Comparison of ENCODE assay signal across 8 mouse cellular contexts in the genomic region with DNA sequence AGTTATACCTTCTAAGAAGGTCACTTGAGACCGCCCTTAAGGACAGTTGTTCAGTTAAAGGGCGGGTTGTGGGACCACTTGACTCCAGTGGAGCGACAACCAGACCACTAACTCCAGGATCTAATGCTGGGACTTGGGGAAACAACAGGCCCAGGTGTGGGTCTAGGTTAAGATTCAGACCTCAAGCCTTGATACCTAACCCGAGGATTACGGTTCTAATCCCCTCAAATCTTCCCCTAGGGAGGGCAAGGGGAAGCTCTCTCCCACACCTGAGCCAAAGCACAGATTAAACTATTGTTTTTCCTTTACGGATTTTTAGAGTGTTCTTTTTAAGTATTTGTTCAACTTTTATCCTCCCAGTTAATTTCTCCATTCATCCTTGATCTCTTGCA. TPM values are rescaled to one million over a fixed set of nuclear protein-coding genes. Genes with fewer than 3 reads are reported as not detected.
DNase-seq lines count a peak whose midpoint lies in the region; ATAC-seq and TF ChIP-seq lines count a peak whose summit lies in the region.

No protein-coding gene starts in this region.

- intact Hi-C loops in left cerebral cortex, adult 2 months (cut with DNase I), result no loop called here
- intact Hi-C loops in gastrocnemius, postnatal 14 days (cut with DNase I; ENCODE audit: low total_unique reads), result no loop called here

- no peaks in the 10 kb centered on the region for H3K36me3 ChIP-seq in embryonic facial prominence, embryonic 12.5 days
- no peaks in the 10 kb centered on the region for H3K36me3 ChIP-seq in intestine, embryonic 14.5 days (ENCODE audit: control insufficient read depth, insufficient read depth, low read length)

- H3K27me3 ChIP-seq in embryonic facial prominence, embryonic 12.5 days, result no peaks in the 10 kb centered on the region
- H3K27me3 ChIP-seq in intestine, embryonic 14.5 days (replicated peaks; ENCODE audit: control insufficient read depth, insufficient read depth, low read length), result no peaks in the 10 kb centered on the region

- peak overlapping the region; percentile 64 for H3K4me2 ChIP-seq in embryonic facial prominence, embryonic 12.5 days (replicated peaks)
- peak overlapping the region; percentile 76 for H3K4me2 ChIP-seq in intestine, embryonic 14.5 days (ENCODE audit: low read length)

- H3K4me1 ChIP-seq in embryonic facial prominence, embryonic 12.5 days, result peaks cover 7% of the 10 kb centered on the region
- H3K4me1 ChIP-seq in intestine, embryonic 14.5 days (replicated peaks; ENCODE audit: control insufficient read depth, insufficient read depth, low read length), result peaks cover 4% of the 10 kb centered on the region; the same call in 1 of the 2 replicates

- WGBS in embryonic facial prominence, embryonic 12.5 days, result 29% methylated on average over 6 of the region's 6 CpGs
- WGBS in intestine, embryonic 14.5 days, result 36% methylated on average over 6 of the region's 6 CpGs

- H3K9me3 ChIP-seq in embryonic facial prominence, embryonic 12.5 days, result no peaks in the 10 kb centered on the region
- no peaks in the 10 kb centered on the region for H3K9me3 ChIP-seq in intestine, embryonic 14.5 days (ENCODE audit: control insufficient read depth, low read length)

- peak overlapping the region; percentile 40; the same call in 1 of the 2 replicates for H3K9ac ChIP-seq in embryonic facial prominence, embryonic 12.5 days
- 0 out of 2 replicates have a peak overlapping the region, but pooled peaks have one; percentile 7 for H3K9ac ChIP-seq in intestine, embryonic 14.5 days (ENCODE audit: low read length)

- TF ChIP-seq CTCF in left cerebral cortex, adult 2 months (IDR thresholded peaks at IDR 0.05), result no peak

- peak overlapping the region; percentile 61 for H3K4me3 ChIP-seq in left cerebral cortex, adult 2 months
- peak overlapping the region; percentile 43 for H3K4me3 ChIP-seq in embryonic facial prominence, embryonic 12.5 days
- peak overlapping the region; percentile 46 for H3K4me3 ChIP-seq in intestine, embryonic 14.5 days (ENCODE audit: low read depth, low read length)

- no peak for ATAC-seq in embryonic facial prominence, embryonic 12.5 days (ENCODE audit: insufficient number of reproducible peaks, insufficient read depth, low FRiP score, low TSS enrichment)
- no peak for ATAC-seq in intestine, embryonic 14.5 days (replicated peaks; ENCODE audit: low FRiP score, low TSS enrichment, low read depth)
- ATAC-seq in monocyte, adult 5-6 weeks (replicated peaks; ENCODE audit: insufficient number of reproducible peaks, low FRiP score, low TSS enrichment, poor library complexity, severe bottlenecking), result 0 out of 2 replicates have a peak, but pooled peaks have one; percentile 4

- DNase-seq in left cerebral cortex, adult 2 months (ENCODE audit: extremely low spot score in 1 of 2, low spot score in 2 of 2), result no peak
- DNase-seq in left cerebral cortex, adult 18-20 months (ENCODE audit: low spot score in 2 of 2), result no peak
- no peak for DNase-seq in intestine, embryonic 14.5 days (ENCODE audit: low spot score)
- DNase-seq in thymus, postnatal 4 days, result no peak
- no peak for DNase-seq in gastrocnemius, postnatal 14 days
- DNase-seq in ovary, adult 18-20 months (ENCODE audit: low spot score), result no peak

- peak overlapping the region; percentile 47; the same call in 1 of the 2 replicates for H3K27ac ChIP-seq in left cerebral cortex, adult 2 months
- H3K27ac ChIP-seq in embryonic facial prominence, embryonic 12.5 days, result no peak overlapping the region
- H3K27ac ChIP-seq in intestine, embryonic 14.5 days (ENCODE audit: low read depth), result no peak overlapping the region

RNA-seq across cellular contexts. Expression of a gene that starts 0.9 kb away (rescaled TPM):
- 10 to 100 TPM; 15.7 to 17.0 TPM for total RNA-seq in left cerebral cortex, adult 2 months (2021)
- 10 to 100 TPM; 17.8 to 18.2 TPM for total RNA-seq in left cerebral cortex, adult 18-20 months (2021)
- 59.3 and 64.2 TPM in 2 replicates for polyA plus RNA-seq in embryonic facial prominence, embryonic 12.5 days (2016; fragmentation: Nextera tagmentation; extraction: Ambion mirVana)
- 67.3 and 72.7 TPM in 2 replicates for polyA plus RNA-seq in intestine, embryonic 14.5 days (2014; fragmentation: Nextera tagmentation; extraction: Ambion mirVana)
- 1.9 to 10.1 TPM (median 2.6 TPM) in 3 replicates for total RNA-seq in monocyte, adult 5-6 weeks (2017)
- total RNA-seq in gastrocnemius, postnatal 14 days (2021), result 10 to 100 TPM; 54.2 to 57.7 TPM

RNA-seq across cellular contexts. Expression of a gene that starts 6.1 kb away (rescaled TPM):
- total RNA-seq in left cerebral cortex, adult 2 months (2021), result 1 to 10 TPM; 5.0 to 5.2 TPM
- 1 to 10 TPM; 5.6 to 6.7 TPM for total RNA-seq in left cerebral cortex, adult 18-20 months (2021)
- polyA plus RNA-seq in embryonic facial prominence, embryonic 12.5 days (2016; fragmentation: Nextera tagmentation; extraction: Ambion mirVana), result 2.6 and 4.1 TPM in 2 replicates
- 3.0 and 3.2 TPM in 2 replicates for polyA plus RNA-seq in intestine, embryonic 14.5 days (2014; fragmentation: Nextera tagmentation; extraction: Ambion mirVana)
- total RNA-seq in monocyte, adult 5-6 weeks (2017), result 0.38 to 1.7 TPM in 2 of 3 replicates, not detected in the other
- 1 to 10 TPM; 4.3 to 5.7 TPM for total RNA-seq in gastrocnemius, postnatal 14 days (2021)

RNA-seq across cellular contexts. Expression of a gene that starts 16.8 kb away (rescaled TPM):
- 10 to 100 TPM; 22.4 to 22.6 TPM for total RNA-seq in left cerebral cortex, adult 2 months (2021)
- 10 to 100 TPM; 20.4 to 24.0 TPM for total RNA-seq in left cerebral cortex, adult 18-20 months (2021)
- polyA plus RNA-seq in embryonic facial prominence, embryonic 12.5 days (2016; fragmentation: Nextera tagmentation; extraction: Ambion mirVana), result 8.1 and 8.5 TPM in 2 replicates
- 9.6 and 9.9 TPM in 2 replicates for polyA plus RNA-seq in intestine, embryonic 14.5 days (2014; fragmentation: Nextera tagmentation; extraction: Ambion mirVana)
- not detected in 3 replicates for total RNA-seq in monocyte, adult 5-6 weeks (2017)
- 10 to 100 TPM; 10.7 to 13.8 TPM for total RNA-seq in gastrocnemius, postnatal 14 days (2021)

RNA-seq across cellular contexts. Expression of a gene that starts 34.2 kb away (rescaled TPM):
- total RNA-seq in left cerebral cortex, adult 2 months (2021), result 10 to 100 TPM; 20.1 to 24.7 TPM
- total RNA-seq in left cerebral cortex, adult 18-20 months (2021), result 10 to 100 TPM; 26.1 to 26.2 TPM
- 44.0 and 44.3 TPM in 2 replicates for polyA plus RNA-seq in embryonic facial prominence, embryonic 12.5 days (2016; fragmentation: Nextera tagmentation; extraction: Ambion mirVana)
- 32.9 and 38.7 TPM in 2 replicates for polyA plus RNA-seq in intestine, embryonic 14.5 days (2014; fragmentation: Nextera tagmentation; extraction: Ambion mirVana)
- 7.1 to 9.6 TPM (median 7.4 TPM) in 3 replicates for total RNA-seq in monocyte, adult 5-6 weeks (2017)
- 1 to 10 TPM; 5.6 to 7.3 TPM for total RNA-seq in gastrocnemius, postnatal 14 days (2021)

RNA-seq across cellular contexts. Expression of a gene that starts 41.7 kb away (rescaled TPM):
- 10 to 100 TPM; 38.7 to 39.8 TPM for total RNA-seq in left cerebral cortex, adult 2 months (2021)
- total RNA-seq in left cerebral cortex, adult 18-20 months (2021), result 10 to 100 TPM; 37.8 to 46.0 TPM
- 71.0 and 75.2 TPM in 2 replicates for polyA plus RNA-seq in embryonic facial prominence, embryonic 12.5 days (2016; fragmentation: Nextera tagmentation; extraction: Ambion mirVana)
- 46.6 and 53.1 TPM in 2 replicates for polyA plus RNA-seq in intestine, embryonic 14.5 days (2014; fragmentation: Nextera tagmentation; extraction: Ambion mirVana)
- 4.1 to 16.3 TPM (median 12.3 TPM) in 3 replicates for total RNA-seq in monocyte, adult 5-6 weeks (2017)
- 1 to 10 TPM; 7.5 to 8.1 TPM for total RNA-seq in gastrocnemius, postnatal 14 days (2021)

Comparison
In these comparisons a context has a peak if more than half of its experiments do, and no peak if none do; other contexts are left out.
1. RNA of a gene that starts 16.8 kb away (total RNA-seq): 20.4 to 24.0 TPM in left cerebral cortex, adult 18-20 months, 22.4 to 22.6 TPM in left cerebral cortex, adult 2 months and 10.7 to 13.8 TPM in gastrocnemius, postnatal 14 days; not detected in monocyte, adult 5-6 weeks; every median in the first group is over 10 times any median in the second.
2. Peak in every context shown above with its lines, with median percentiles within 50 percentile points of each other: H3K4me3 ChIP-seq.